Mouse (Mus musculus): ENCODE measurements at regions not wholly inside any gene's neighbourhood (a gene's known extent, or its start where the extent isn't known, plus 50 kb on each side); places are given as distances from the start of the nearest gene placed in this dataset.
A peak's percentile ranks its signal among the peaks of the same experiment; 100 is the strongest.

DNA sequence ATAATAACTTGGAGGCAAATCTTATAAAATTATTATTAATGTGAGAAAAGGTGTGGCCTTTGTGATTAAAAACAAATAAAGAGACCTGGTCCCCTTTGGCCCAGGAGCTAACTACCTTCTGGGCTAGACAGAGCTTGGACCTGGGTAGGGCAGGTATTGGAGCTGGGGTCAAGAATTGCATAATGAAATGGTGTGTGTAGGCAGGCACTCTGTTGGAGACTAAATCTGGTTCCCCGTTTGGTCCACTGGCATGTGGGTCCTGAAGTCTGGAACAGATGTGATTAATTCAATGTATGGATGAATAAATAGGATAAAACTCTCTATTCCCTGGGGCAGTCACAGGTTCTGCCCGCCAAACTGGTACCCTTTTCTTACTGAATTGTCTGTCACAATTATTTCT, 301.3 kb upstream of the Clnk start:
- no peak for DNase-seq (ENCODE audit: low read depth, low spot score)

GRCm38 (mm10) chr5:39176906-39177305, 300.3 kb upstream of the Clnk start:
- no peak for DNase-seq (ENCODE audit: low read depth, low spot score)

- DNase-seq (ENCODE audit: low read depth, low spot score), result no peak
Measured at GRCm38 (mm10) chr5:39173491-39173890, 296.9 kb upstream of the Clnk start.

- DNase-seq (ENCODE audit: low read depth, low spot score), result no peak
Measured at GRCm38 (mm10) chr5:39159651-39160050, 283.0 kb upstream of the Clnk start.

DNA sequence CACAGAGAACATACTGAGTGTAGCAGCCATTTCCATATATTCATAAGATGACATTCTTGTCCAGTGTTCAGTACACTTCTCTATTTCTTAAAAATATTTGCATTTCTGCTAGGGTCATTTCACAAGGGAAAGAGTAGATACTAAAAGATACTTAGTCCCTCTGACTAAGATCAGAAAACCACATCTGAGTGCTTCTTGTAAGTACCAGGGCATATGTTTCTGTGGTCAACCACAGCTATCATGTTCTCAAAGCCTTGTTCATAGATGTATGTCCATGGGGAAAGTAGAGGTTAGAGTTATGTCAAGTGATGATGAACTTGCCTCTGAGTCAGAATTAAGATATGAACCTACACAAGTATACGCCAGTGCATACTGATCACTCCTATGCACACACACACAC, 279.2 kb upstream of the Clnk start:
- DNase-seq (ENCODE audit: low read depth, low spot score), result no peak

DNA sequence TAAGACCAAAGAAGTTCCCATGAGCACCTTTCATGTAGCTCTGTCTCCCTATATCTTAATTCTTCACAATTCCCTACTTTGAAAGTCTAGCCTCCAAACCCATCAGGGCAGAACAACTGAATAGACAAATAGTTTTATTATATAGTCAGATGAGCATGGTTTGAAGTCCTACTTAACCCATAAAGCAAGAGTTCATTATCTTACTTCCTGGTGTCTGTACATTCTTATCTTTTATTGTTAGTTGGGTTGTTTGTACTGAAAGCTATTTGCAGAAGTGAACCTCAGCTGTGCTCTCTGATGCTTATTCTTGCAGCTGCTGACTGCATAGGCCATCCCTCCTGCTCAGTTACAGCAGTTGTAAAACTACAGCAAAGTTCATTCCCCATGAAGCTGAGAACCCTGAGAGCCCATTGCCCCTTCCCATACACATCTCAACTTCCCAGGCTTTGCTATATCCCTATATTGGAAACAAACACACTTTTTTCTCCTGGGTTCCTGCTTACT, 276.7 kb upstream of the Clnk start:
- DNase-seq (ENCODE audit: low read depth, low spot score), result no peak

GRCm38 (mm10) chr5:39151917-39152316, 275.3 kb upstream of the Clnk start:
- DNase-seq (ENCODE audit: low read depth, low spot score), result no peak

DNA sequence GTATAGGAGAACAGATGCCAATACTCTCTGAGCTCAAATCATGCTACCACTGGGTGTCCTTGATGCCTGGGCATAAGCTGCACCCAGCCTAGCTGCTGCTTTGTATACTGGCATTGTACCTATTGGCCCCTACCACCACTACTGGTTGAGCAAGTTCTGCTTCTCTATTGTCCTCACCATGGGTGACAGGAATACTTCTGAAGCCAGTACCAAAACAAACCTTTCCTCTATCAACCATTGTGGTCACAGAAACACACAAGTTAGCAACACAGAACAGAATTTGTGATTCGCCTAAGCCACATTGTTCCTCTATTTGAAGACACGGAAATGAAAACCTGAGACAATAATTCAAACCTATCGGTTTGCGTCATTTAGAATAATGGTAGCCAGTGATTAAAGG, 274.3 kb upstream of the Clnk start:
- DNase-seq (ENCODE audit: low read depth, low spot score), result no peak

GRCm38 (mm10) chr5:39145658-39146057, 269.0 kb upstream of the Clnk start:
- no peak for DNase-seq (ENCODE audit: low read depth, low spot score)

DNA sequence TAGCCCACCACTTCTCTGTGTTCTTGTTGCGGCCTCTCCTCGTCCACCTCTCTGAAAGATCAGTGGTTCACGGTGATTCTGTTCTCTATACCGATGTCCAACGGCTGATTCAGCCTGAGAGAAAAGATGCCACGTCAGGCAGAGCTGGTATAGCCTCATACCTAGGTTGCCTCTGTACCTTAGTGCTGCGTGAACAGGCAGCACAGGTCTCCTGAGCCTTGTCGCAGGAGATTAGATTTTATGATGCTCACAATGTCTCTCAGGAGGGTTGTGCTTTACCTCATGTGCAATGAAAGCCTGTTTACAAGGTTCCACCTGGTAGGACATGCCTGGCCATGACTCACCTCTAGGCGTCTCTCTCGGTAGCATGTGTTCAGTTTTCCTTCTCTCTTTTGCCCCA, 267.6 kb upstream of the Clnk start:
- DNase-seq (ENCODE audit: low read depth, low spot score), result no peak

- peak; percentile 6 for DNase-seq (ENCODE audit: low read depth, low spot score)
Measured at GRCm38 (mm10) chr5:39143648-39144047, 267.0 kb upstream of the Clnk start.

DNA sequence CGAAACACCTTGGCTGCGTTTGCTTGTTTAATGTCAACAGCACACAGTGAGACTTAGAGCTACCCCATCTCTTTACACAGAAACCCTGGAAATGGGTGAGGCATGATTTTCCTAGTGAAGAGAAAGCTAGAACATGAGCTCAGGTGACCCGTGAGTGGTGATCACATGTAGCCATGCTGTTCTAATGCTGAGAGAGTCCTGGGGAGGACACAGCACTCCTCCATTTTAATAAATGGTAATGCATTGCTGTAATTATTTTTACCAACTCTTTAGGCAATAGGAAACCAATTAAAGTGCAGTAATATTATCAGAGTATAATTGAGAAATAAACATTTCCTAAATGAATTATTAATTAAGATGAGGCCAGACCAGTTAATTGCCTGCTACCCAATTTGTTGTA, 261.8 kb upstream of the Clnk start:
- no peak for DNase-seq (ENCODE audit: low read depth, low spot score)

- DNase-seq (ENCODE audit: low read depth, low spot score), result no peak
Measured at GRCm38 (mm10) chr5:39128931-39129330, 252.3 kb upstream of the Clnk start.

GRCm38 (mm10) chr5:39126833-39127232, 250.2 kb upstream of the Clnk start:
- no peak for DNase-seq (ENCODE audit: low read depth, low spot score)

- no peak for DNase-seq (ENCODE audit: low read depth, low spot score)
Measured at GRCm38 (mm10) chr5:39126270-39126691, 249.7 kb upstream of the Clnk start.

DNA sequence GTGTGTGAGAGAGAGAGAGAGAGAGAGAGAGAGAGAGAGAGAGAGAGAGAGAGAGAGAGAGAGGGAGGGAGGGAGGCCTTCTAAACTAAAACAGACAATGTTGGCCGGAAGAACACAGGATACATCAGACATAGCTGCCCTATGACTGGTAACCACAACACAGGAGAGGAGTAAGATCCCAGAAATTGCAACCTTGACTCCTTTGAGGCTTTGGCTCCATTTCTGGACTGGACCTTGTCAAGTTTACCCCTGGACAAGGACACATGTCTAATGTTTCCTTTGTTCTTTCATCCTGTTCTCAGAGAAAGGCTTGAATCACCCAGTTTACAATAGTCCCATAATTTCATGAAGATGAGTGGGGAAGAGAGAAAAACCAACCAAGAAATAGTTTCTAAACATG, 233.7 kb upstream of the Clnk start:
- DNase-seq (ENCODE audit: low read depth, low spot score), result no peak

DNA sequence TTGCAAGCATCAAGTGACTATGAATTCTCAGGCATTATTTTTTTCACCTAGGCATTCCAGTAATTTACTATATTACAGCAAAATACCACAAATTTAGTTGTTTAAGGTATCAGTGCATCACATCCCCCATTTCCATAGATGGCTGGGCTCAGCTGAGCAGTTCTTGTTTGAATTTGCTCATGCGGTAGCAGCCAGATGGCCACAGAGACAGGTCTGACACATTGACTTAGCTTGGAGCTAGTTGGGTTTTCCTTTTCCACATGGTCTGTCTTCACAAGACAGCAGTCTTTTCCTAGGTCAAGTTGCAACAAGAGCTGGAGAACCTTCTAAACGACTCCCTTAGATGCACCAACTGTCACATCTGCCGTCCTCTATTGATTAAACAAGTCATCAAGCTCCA, 232.9 kb upstream of the Clnk start:
- DNase-seq (ENCODE audit: low read depth, low spot score), result no peak

DNA sequence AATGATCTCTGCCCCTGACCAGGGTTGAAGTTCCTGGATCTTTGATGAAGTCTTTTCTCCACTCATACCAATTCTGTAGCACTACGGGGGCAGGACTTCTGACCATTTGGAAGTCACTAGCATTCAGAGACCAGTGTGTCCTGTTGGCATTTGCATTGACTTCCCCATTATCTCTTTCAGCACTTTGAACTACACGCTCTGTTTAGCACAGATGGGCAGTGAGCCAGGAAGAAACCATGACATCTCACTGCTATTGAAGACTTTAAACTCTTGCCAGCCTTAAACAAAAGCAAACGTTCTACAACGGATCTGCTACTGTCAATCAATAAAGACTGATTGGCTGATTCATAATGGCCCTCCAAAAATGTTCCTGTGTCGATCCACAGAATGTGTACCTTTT, 222.5 kb upstream of the Clnk start:
- no peak for DNase-seq (ENCODE audit: low read depth, low spot score)

- no peak for DNase-seq (ENCODE audit: low read depth, low spot score)
Measured at GRCm38 (mm10) chr5:39094875-39095274, 218.3 kb upstream of the Clnk start.

GRCm38 (mm10) chr5:39076555-39077178, 200.1 kb upstream of the Clnk start:
- DNase-seq (ENCODE audit: low read depth, low spot score), result no peak

GRCm38 (mm10) chr5:39069683-39070082, 193.1 kb upstream of the Clnk start:
- no peak for DNase-seq (ENCODE audit: low read depth, low spot score)

DNA sequence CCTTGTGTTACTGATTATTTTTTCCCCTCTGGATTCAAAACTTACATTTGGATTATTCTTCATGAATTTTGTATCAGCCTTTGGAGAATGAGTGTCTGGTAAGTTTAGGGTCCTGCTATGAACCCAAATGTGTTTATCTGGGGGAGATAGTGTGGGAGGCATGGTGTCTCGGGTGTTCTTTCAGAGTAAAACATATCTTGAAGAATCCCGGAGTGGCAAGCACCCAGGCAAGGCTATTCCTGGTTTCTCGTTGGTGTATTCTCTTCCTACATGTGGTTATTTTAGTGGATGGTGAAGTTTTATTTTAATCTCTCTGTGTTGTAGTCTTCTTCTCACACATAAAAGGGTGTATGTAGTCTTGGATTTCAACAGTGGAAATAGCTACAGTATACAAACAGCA, 186.4 kb upstream of the Clnk start:
- DNase-seq (ENCODE audit: low read depth, low spot score), result no peak

DNA sequence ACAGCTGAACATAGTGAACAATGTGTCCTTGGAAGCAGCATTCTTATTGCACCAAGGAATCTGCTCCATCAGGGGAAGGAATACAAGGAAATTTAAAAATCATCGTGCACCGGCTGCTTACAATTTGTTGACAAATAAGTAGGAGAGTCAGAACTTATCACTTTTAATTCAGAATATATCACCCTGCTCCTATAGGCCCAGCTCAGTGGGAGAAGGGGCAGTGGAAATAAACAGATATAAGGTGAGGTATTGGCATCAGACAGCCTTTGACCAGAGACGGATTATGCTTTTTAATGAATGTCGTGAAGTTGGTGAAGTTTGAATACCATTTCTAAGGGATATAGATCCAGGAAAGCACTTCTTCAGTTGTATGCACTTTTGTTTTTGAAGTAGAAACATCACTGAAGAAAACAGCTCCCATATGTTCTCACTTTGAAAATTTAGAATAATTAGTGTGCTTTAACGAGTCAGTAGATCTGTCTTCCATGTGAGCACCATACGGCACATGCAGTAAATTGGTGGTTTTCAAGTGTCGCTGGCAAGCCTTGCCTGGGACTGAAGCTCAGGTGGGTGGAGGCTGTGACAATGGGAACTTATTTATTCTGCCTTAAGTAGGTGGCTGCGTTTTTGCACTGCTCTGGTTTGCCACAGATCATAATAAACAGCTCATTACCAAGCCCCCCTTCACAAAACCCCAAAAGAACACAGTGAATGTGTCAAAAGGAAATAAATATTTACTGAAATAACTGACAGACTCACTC, 176.1 kb upstream of the Clnk start:
- DNase-seq (ENCODE audit: low read depth, low spot score), result no peak
